Mouse (Mus musculus): ENCODE measurements at regions not wholly inside any gene's neighbourhood (a gene's known extent, or its start where the extent isn't known, plus 50 kb on each side); places are given as distances from the start of the nearest gene placed in this dataset.

DNA sequence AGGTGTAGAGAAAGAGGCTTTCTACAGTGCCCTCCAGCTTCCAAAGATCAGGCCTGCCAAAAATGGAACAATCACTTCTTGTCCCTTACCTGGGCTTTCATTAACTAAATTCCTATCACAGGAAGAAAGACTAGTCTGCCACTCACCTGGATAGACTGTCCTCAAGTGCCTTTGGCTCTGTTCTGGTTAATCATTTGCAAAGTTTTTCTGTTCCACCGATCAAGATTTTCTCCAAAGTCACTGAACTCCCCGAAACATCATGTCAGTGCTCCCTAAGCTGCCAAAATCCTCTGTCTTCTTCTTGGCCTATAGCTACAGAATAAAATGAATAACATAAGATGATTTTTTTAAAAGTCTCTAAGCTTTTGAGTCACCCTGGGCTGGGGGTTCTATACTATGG is 102.7 kb downstream of the Rassf10 start:
- Histone ChIP-seq H3K27ac (ENCODE audit: insufficient read depth, low read depth, low read length) (no peak overlapping the region), H3K4me3 (ENCODE audit: insufficient read depth, low read depth, low read length) (no peak overlapping the region), H3K4me1 (ENCODE audit: control insufficient read depth, insufficient read depth, low read length) (peaks cover 3% of the 10 kb centered on the region; the same call in 1 of the 2 replicates)
- WGBS, result 96% methylated on average over 2 of the region's 2 CpGs
- TF ChIP-seq CTCF (IDR thresholded peaks at IDR 0.05; ENCODE audit: insufficient read depth, low read depth, low read length), result no peak
- TF ChIP-seq POLR2A (IDR thresholded peaks at IDR 0.05; ENCODE audit: insufficient read depth, low read depth, low read length), result no peak

DNA sequence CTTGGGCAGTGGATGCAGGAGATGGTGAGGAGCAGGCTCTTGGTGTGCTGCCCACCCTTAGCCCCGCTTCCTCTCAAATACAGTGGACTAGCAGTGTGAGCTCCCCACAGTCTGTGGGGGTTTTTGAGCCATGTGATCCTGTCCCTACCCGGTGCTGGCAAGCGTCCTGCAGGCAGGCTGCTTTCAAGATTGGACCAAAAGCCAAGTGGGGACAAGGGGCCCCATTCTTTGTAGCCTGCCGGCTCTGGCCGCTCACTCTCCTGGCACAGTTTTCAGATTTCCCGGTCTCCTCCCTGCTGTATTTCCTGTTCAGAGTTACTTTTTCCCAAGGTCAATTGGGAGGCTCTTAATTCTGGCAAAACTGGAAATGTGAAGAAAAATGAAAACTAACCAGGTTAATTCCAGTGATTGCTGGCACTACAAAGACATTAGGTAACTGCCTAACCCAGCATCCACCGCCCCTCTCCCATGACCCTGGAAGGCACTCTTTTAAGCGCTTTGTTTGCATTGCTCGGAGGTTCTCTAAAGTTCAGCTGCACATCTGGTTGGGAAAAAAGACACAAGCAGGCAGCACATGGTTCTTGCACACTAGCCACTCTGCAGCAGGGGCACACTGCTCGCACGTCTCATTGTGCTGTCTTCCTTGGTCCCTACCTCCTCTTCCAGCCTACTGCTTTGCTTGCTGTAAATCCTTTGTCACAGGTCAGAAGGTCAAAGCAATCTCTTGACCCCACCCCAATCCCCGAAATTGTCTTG is 105.6 kb downstream of the Rassf10 start:
- Histone ChIP-seq H3K4me3 (ENCODE audit: insufficient read depth, low read depth, low read length) (no peak overlapping the region), H3K4me1 (ENCODE audit: control insufficient read depth, insufficient read depth, low read length) (peaks cover 3% of the 10 kb centered on the region; the same call in 1 of the 2 replicates), H3K27ac (ENCODE audit: insufficient read depth, low read depth, low read length) (no peak overlapping the region)
- TF ChIP-seq CTCF (IDR thresholded peaks at IDR 0.05; ENCODE audit: insufficient read depth, low read depth, low read length), result no peak
- no peak for TF ChIP-seq POLR2A (IDR thresholded peaks at IDR 0.05; ENCODE audit: insufficient read depth, low read depth, low read length)
- WGBS, result 56% methylated on average over 12 of the region's 12 CpGs

DNA sequence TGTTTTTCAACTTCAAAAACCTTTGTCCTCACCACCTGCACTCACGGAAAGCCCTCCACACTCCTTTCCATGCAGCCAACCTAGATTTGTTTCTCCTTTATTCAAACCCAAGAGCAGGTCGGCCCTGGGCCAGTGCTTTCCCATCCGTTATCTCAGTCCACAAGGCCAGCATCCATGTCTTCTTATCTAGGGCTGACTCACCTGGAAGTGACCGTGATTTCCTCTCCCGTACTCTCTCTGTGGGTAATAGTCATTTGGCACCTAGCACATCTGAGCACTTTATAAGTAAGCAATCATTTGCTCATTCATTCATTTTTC is 106.2 kb downstream of the Rassf10 start:
- WGBS, result 85% methylated on average over 5 of the region's 5 CpGs
- Histone ChIP-seq H3K4me3 (ENCODE audit: insufficient read depth, low read depth, low read length) (no peak overlapping the region), H3K27ac (ENCODE audit: insufficient read depth, low read depth, low read length) (no peak overlapping the region), H3K4me1 (ENCODE audit: control insufficient read depth, insufficient read depth, low read length) (peaks cover 3% of the 10 kb centered on the region; the same call in 1 of the 2 replicates)
- TF ChIP-seq CTCF (IDR thresholded peaks at IDR 0.05; ENCODE audit: insufficient read depth, low read depth, low read length) (no peak), POLR2A (IDR thresholded peaks at IDR 0.05; ENCODE audit: insufficient read depth, low read depth, low read length) (no peak)

DNA sequence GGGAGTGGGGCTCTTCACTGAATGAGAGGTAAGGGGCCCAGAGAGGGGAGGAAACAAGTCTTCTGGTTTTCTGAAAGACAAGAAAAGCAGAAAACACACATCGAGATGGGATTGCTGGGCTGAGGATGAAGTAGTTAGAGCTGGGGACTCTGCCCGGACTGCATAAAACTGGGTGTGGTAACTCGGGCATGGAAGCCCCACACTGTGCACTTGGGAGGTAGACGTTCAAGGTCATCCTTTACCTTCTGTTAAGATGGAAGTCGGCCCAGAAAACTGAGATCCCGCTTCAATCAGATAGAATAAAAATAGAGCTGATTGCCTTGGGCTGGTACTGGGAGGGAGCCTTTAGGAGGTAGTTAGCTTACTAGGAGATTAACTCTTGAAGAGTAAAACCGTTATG is 107.2 kb downstream of the Rassf10 start:
- 86% methylated on average over 7 of the region's 7 CpGs for WGBS
- H3K27ac ChIP-seq (ENCODE audit: insufficient read depth, low read depth, low read length), result no peak overlapping the region
- H3K4me1 ChIP-seq (ENCODE audit: control insufficient read depth, insufficient read depth, low read length), result peaks cover 3% of the 10 kb centered on the region; the same call in 1 of the 2 replicates
- H3K4me3 ChIP-seq (ENCODE audit: insufficient read depth, low read depth, low read length), result no peak overlapping the region
- no peak for TF ChIP-seq POLR2A (IDR thresholded peaks at IDR 0.05; ENCODE audit: insufficient read depth, low read depth, low read length)
- TF ChIP-seq CTCF (IDR thresholded peaks at IDR 0.05; ENCODE audit: insufficient read depth, low read depth, low read length), result no peak

DNA sequence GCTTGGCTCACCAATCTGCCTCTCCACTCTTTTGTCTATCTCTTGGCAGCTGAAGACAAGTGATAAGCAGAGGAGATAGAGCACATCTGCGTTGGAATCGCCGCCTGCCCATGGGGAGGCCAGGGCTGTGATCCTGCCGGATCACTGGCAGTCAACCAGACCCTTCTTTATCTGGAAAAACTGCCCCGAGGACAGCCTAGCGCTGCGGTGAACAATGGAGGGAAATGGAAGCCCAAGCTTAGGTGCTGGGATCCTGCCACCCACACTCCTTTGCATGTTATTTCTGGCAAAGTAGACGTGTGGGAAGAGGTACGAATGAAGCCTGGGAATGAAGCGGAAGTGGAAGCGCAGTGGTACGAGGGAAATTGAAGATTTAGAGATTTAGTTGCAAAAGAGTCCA is 112.8 kb downstream of the Rassf10 start:
- Histone ChIP-seq H3K27ac (ENCODE audit: insufficient read depth, low read depth, low read length) (no peak overlapping the region), H3K4me3 (ENCODE audit: insufficient read depth, low read depth, low read length) (no peak overlapping the region), H3K4me1 (ENCODE audit: control insufficient read depth, insufficient read depth, low read length) (no peaks in the 10 kb centered on the region)
- TF ChIP-seq CTCF (IDR thresholded peaks at IDR 0.05; ENCODE audit: insufficient read depth, low read depth, low read length), result no peak
- 58% methylated on average over 12 of the region's 12 CpGs for WGBS

DNA sequence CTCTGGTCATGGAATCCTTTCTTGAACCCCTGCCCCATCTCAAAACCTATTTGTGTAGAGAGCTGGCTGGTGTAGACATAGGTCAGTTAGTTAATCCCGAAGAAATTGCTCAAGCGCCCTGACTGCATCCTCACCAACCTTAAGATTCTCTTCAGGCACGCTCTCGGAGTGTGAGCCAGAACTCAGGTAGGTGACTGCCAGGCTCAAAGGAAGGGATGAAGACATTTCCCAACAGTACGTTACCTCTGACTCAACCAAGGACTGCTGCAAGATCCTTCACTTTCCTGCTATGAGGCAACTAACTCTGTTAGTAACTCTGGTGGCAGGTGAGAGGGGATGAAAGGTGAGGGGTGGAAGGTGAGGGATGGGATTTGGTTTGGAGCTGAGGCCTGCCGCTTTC is 114.5 kb downstream of the Rassf10 start:
- TF ChIP-seq CTCF (IDR thresholded peaks at IDR 0.05; ENCODE audit: insufficient read depth, low read depth, low read length) (no peak), POLR2A (IDR thresholded peaks at IDR 0.05; ENCODE audit: insufficient read depth, low read depth, low read length) (no peak)
- WGBS, result 96% methylated on average over 6 of the region's 6 CpGs
- H3K4me3 ChIP-seq (ENCODE audit: insufficient read depth, low read depth, low read length), result no peak overlapping the region
- H3K4me1 ChIP-seq (ENCODE audit: control insufficient read depth, insufficient read depth, low read length), result no peaks in the 10 kb centered on the region
- no peak overlapping the region for H3K27ac ChIP-seq (ENCODE audit: insufficient read depth, low read depth, low read length)

DNA sequence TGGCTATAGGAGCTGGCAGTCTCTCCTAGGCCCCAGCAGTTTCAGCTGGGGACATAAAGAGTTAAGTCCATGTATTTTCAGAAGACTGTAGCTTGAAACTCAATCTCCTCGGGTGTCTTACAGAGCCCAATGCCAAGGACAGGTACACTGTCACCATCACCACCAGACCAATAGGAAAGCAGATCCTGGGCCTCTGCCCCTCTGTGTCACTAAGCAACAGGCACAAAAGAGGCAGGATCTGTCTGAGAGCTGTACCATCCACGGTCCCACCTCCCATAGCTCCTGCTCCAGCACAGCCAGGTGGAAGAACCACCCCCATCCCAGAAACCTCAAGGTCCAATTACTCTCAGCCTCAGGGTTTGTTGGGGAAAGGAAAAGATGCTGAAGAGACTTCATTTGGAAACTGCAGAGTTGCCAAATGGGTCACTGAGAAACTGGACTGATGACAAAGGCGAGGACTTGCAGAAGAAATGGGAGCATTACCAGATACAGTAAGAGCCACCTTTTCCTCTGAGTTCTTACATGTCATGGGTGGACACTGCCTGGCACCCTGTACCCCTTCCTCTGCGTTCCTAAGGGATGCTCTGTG is 115.7 kb downstream of the Rassf10 start:
- H3K4me3 ChIP-seq (ENCODE audit: insufficient read depth, low read depth, low read length), result no peak overlapping the region
- H3K27ac ChIP-seq (ENCODE audit: insufficient read depth, low read depth, low read length), result no peak overlapping the region
- WGBS, result 57% methylated on average over 4 of the region's 4 CpGs
- H3K4me1 ChIP-seq (ENCODE audit: control insufficient read depth, insufficient read depth, low read length), result no peaks in the 10 kb centered on the region
- TF ChIP-seq POLR2A (IDR thresholded peaks at IDR 0.05; ENCODE audit: insufficient read depth, low read depth, low read length) (no peak), CTCF (IDR thresholded peaks at IDR 0.05; ENCODE audit: insufficient read depth, low read depth, low read length) (no peak)

DNA sequence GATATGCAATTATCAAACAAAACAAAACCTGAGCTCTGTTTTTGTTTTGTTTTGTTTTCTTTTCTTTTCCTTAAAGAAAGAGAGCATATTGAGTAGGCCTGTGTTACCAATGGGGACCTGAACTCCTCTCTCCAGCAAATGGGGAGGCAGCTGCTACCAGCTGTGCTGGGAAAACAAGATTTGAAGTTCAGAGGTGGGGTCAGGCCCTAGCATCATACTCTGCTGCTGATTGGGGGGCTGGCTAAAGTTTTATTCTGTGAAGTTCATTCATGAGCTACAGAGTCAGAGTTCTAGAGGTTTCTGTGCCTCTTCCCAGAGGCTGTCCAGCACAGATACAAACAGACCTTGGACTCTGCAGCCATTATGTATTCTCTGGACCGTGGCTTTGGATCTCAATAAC is 117.7 kb downstream of the Rassf10 start:
- 67% methylated on average over 1 of the region's 1 CpGs for WGBS
- no peak for TF ChIP-seq CTCF (IDR thresholded peaks at IDR 0.05; ENCODE audit: insufficient read depth, low read depth, low read length)
- no peak for TF ChIP-seq POLR2A (IDR thresholded peaks at IDR 0.05; ENCODE audit: insufficient read depth, low read depth, low read length)
- no peak overlapping the region for H3K27ac ChIP-seq (ENCODE audit: insufficient read depth, low read depth, low read length)
- no peaks in the 10 kb centered on the region for H3K4me1 ChIP-seq (ENCODE audit: control insufficient read depth, insufficient read depth, low read length)
- H3K4me3 ChIP-seq (ENCODE audit: insufficient read depth, low read depth, low read length), result no peak overlapping the region

DNA sequence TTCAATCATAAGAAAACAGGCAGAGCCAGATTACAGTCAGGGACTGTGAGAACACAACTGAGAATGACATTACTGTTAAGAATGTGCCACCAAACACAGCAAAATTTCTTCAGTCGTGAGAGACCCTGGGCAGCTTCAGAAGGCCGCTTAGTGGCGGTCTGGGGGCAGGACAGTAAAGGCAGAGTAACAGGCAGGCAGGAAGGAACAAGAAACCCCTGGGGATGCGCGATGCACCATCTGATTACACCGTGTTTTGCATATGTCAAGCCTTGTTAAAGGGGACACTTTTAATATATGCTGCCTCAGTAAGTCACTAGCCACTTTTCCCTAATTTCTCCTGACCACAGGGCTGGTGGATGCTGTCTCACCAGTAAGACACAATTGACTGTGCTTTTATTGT is 120.0 kb downstream of the Rassf10 start:
- Histone ChIP-seq H3K4me3 (ENCODE audit: insufficient read depth, low read depth, low read length) (no peak overlapping the region), H3K4me1 (ENCODE audit: control insufficient read depth, insufficient read depth, low read length) (no peaks in the 10 kb centered on the region), H3K27ac (ENCODE audit: insufficient read depth, low read depth, low read length) (no peak overlapping the region)
- 60% methylated on average over 6 of the region's 6 CpGs for WGBS
- TF ChIP-seq CTCF (IDR thresholded peaks at IDR 0.05; ENCODE audit: insufficient read depth, low read depth, low read length), result no peak
- TF ChIP-seq POLR2A (IDR thresholded peaks at IDR 0.05; ENCODE audit: insufficient read depth, low read depth, low read length), result no peak

All from olfactory bulb, adult 2 months (tissue).